Mouse (Mus musculus): ENCODE data around the gene Hlx. TPM values are rescaled to one million over a fixed set of nuclear protein-coding genes. Genes with fewer than 3 reads are reported as not detected.

The Hlx gene
- total and polyA plus RNA-seq, 2 experiments from 2014 or later, result 1.5 to 1.9 TPM

GRCm38 (mm10) chr1:184695451-184695850 lies 37.0 kb downstream of the Hlx start:
- DNase-seq (ENCODE audit: low spot score) (no peak), ATAC-seq (ENCODE audit: low FRiP score) (no peak)
- Histone ChIP-seq H3K36me3 (ENCODE audit: insufficient read depth, low read length) (no peaks in the 10 kb centered on the region), H3K9me3 (ENCODE audit: low read length) (no peaks in the 10 kb centered on the region), H3K4me3 (ENCODE audit: low read depth, low read length) (no peak overlapping the region), H3K4me1 (ENCODE audit: insufficient read depth, low read length) (no peaks in the 10 kb centered on the region), H3K9ac (replicated peaks; ENCODE audit: low read length, poor library complexity, severe bottlenecking) (no peak overlapping the region), H3K27ac (ENCODE audit: low read depth, low read length) (no peak overlapping the region), H3K4me2 (ENCODE audit: low read depth, low read length, poor library complexity, severe bottlenecking) (no peak overlapping the region), H3K27me3 (ENCODE audit: insufficient read depth, low read length) (no peaks in the 10 kb centered on the region)
- no peak for TF ChIP-seq CTCF (IDR thresholded peaks at IDR 0.05)
- WGBS, result 85% methylated on average over 2 of the region's 2 CpGs

- WGBS, result 78% methylated on average over 10 of the region's 10 CpGs
- no peak overlapping the region for H3K9ac ChIP-seq (replicated peaks; ENCODE audit: low read length, poor library complexity, severe bottlenecking)
These were observed 40.1 kb downstream of the Hlx start for GRCm38 (mm10) chr1:184692204-184692904.

DNA sequence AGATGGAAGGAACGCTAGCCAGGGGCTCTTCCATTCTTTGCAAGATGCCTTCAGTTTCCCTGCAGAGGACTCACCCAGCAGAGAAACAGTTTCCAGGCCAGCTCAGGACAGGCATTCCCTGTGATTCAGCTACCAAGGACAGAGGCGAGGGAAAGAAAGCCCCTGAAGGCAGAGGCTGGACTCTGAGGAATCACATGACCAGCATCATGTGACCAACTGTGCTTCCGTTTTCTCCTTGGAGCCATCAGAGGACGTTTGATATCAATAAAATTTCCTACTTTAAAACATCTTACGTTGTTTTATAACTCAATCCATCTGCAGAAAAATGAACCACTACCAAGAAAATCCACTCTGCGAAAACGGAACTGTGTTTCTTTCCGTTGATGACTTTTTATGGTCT lies 41.2 kb downstream of the Hlx start:
- H3K4me2 ChIP-seq (ENCODE audit: low read depth, low read length, poor library complexity, severe bottlenecking), result no peak overlapping the region
- H3K27me3 ChIP-seq (ENCODE audit: insufficient read depth, low read length), result no peaks in the 10 kb centered on the region
- no peak overlapping the region for H3K27ac ChIP-seq (ENCODE audit: low read depth, low read length)
- WGBS, result 86% methylated on average over 8 of the region's 8 CpGs
- no peak overlapping the region for H3K9ac ChIP-seq (replicated peaks; ENCODE audit: low read length, poor library complexity, severe bottlenecking)
- DNase-seq (ENCODE audit: low spot score) (no peak), ATAC-seq (ENCODE audit: low FRiP score) (no peak)
- no peaks in the 10 kb centered on the region for H3K36me3 ChIP-seq (ENCODE audit: insufficient read depth, low read length)
- H3K4me1 ChIP-seq (ENCODE audit: insufficient read depth, low read length), result no peaks in the 10 kb centered on the region
- H3K9me3 ChIP-seq (ENCODE audit: low read length), result no peaks in the 10 kb centered on the region
- H3K4me3 ChIP-seq (ENCODE audit: low read depth, low read length), result no peak overlapping the region
- TF ChIP-seq CTCF (IDR thresholded peaks at IDR 0.05), result no peak

More at GRCm38 (mm10) chr1:184692204-184692904, 40.1 kb downstream of the Hlx start:
- Histone ChIP-seq H3K9me3 (ENCODE audit: low read length) (no peaks in the 10 kb centered on the region), H3K4me1 (ENCODE audit: insufficient read depth, low read length) (no peaks in the 10 kb centered on the region), H3K27me3 (ENCODE audit: insufficient read depth, low read length) (no peaks in the 10 kb centered on the region), H3K27ac (ENCODE audit: low read depth, low read length) (no peak overlapping the region), H3K4me2 (ENCODE audit: low read depth, low read length, poor library complexity, severe bottlenecking) (no peak overlapping the region), H3K36me3 (ENCODE audit: insufficient read depth, low read length) (no peaks in the 10 kb centered on the region), H3K4me3 (ENCODE audit: low read depth, low read length) (no peak overlapping the region)
- no peak for DNase-seq (ENCODE audit: low spot score)
- ATAC-seq (ENCODE audit: low FRiP score), result no peak
- no peak for TF ChIP-seq CTCF (IDR thresholded peaks at IDR 0.05)

DNA sequence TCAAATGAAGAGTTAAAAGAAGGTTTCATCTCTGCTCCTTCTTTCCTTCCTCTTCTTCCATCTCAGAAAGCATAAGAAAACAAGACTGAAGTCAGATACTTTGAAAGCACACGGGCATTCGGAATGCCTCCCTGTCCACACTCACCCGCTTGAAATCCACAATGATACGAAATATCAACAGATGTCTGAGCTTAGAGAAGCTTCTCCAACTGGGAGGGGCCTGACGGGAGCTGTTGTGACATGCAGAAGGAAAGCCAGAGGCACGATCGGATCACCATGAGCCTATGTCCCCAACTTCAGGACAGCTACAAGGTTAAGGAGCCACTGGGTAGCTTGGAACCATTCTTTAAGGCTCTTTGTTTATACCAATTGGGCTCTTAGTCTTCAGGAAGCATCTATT lies 44.4 kb downstream of the Hlx start:
- Histone ChIP-seq H3K9ac (replicated peaks; ENCODE audit: low read length, poor library complexity, severe bottlenecking) (no peak overlapping the region), H3K27me3 (ENCODE audit: insufficient read depth, low read length) (no peaks in the 10 kb centered on the region), H3K4me3 (ENCODE audit: low read depth, low read length) (no peak overlapping the region), H3K4me2 (ENCODE audit: low read depth, low read length, poor library complexity, severe bottlenecking) (no peak overlapping the region), H3K9me3 (ENCODE audit: low read length) (no peaks in the 10 kb centered on the region), H3K4me1 (ENCODE audit: insufficient read depth, low read length) (no peaks in the 10 kb centered on the region), H3K36me3 (ENCODE audit: insufficient read depth, low read length) (no peaks in the 10 kb centered on the region), H3K27ac (ENCODE audit: low read depth, low read length) (no peak overlapping the region)
- no peak for DNase-seq (ENCODE audit: low spot score)
- no peak for ATAC-seq (ENCODE audit: low FRiP score)
- 86% methylated on average over 7 of the region's 7 CpGs for WGBS
- TF ChIP-seq CTCF (IDR thresholded peaks at IDR 0.05), result no peak

DNA sequence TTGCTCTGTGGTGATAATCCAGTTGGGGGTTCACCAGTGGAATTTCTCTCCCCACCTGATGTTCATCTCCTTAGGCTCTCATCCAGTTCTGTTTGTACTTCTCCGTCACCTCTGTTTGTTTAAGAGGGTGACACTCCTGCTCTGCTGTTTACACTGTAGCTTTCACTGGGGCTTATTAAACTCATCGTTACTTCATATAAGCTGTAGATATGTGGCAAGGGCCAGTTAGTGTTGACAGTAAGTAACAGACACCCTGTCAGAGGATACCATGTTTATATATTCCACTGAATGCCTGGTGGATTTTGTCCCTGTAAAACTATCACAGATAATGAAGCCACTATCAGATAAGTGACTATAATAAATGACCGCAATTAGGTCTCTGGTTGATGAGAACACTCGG lies 44.9 kb downstream of the Hlx start:
- no peak overlapping the region for H3K9ac ChIP-seq (replicated peaks; ENCODE audit: low read length, poor library complexity, severe bottlenecking)

GRCm38 (mm10) chr1:184683541-184683940 lies 48.9 kb downstream of the Hlx start:
- Histone ChIP-seq H3K9me3 (ENCODE audit: low read length) (no peaks in the 10 kb centered on the region), H3K4me2 (ENCODE audit: low read depth, low read length, poor library complexity, severe bottlenecking) (no peak overlapping the region), H3K27me3 (ENCODE audit: insufficient read depth, low read length) (no peaks in the 10 kb centered on the region), H3K36me3 (ENCODE audit: insufficient read depth, low read length) (no peaks in the 10 kb centered on the region), H3K4me1 (ENCODE audit: insufficient read depth, low read length) (no peaks in the 10 kb centered on the region), H3K4me3 (ENCODE audit: low read depth, low read length) (no peak overlapping the region), H3K27ac (ENCODE audit: low read depth, low read length) (no peak overlapping the region), H3K9ac (replicated peaks; ENCODE audit: low read length, poor library complexity, severe bottlenecking) (no peak overlapping the region)
- ATAC-seq (ENCODE audit: low FRiP score) (no peak), DNase-seq (ENCODE audit: low spot score) (no peak)
- no peak for TF ChIP-seq CTCF (IDR thresholded peaks at IDR 0.05)
- 79% methylated on average over 6 of the region's 6 CpGs for WGBS

More for the DNA sequence above, 44.9 kb downstream of the Hlx start:
- 88% methylated on average over 4 of the region's 4 CpGs for WGBS
- Histone ChIP-seq H3K27ac (ENCODE audit: low read depth, low read length) (no peak overlapping the region), H3K4me2 (ENCODE audit: low read depth, low read length, poor library complexity, severe bottlenecking) (no peak overlapping the region), H3K4me1 (ENCODE audit: insufficient read depth, low read length) (no peaks in the 10 kb centered on the region), H3K9me3 (ENCODE audit: low read length) (no peaks in the 10 kb centered on the region), H3K36me3 (ENCODE audit: insufficient read depth, low read length) (no peaks in the 10 kb centered on the region), H3K4me3 (ENCODE audit: low read depth, low read length) (no peak overlapping the region), H3K27me3 (ENCODE audit: insufficient read depth, low read length) (no peaks in the 10 kb centered on the region)
- no peak for DNase-seq (ENCODE audit: low spot score)
- TF ChIP-seq CTCF (IDR thresholded peaks at IDR 0.05), result no peak
- ATAC-seq (ENCODE audit: low FRiP score), result no peak

Data from midbrain, postnatal 0 days (tissue).